Mouse (Mus musculus) neural tube, embryonic 14.5 days (tissue): ENCODE measurements around the gene Zfp710. TPM values are rescaled to one million over a fixed set of nuclear protein-coding genes. Genes with fewer than 3 reads are reported as not detected.
"Not testable (repeated sequence)": the region's sequence is repeated elsewhere in the genome, so short reads cannot be mapped to it uniquely, and the experiment has no call there.

ENCODE experiments used
- ATAC-seq: fragments of 200-750 bp; cut with Nextera tagmentation; 2 replicates; pipeline ENCODE4 v1.8.0; 2017; ENCODE audit warnings: low read depth, mild to moderate bottlenecking, moderate TSS enrichment, moderate library complexity
- H3K27ac ChIP-seq: fragments of 300-500 bp; sonication (generic); 2 replicates; pipeline ENCODE4 v1.5.1; 2014; ENCODE audit warnings: low read depth, mild to moderate bottlenecking, control low read depth, low read length, moderate library complexity, mixed read lengths
- H3K27me3 ChIP-seq: fragments of 300-500 bp; sonication (generic); 2 replicates; pipeline ENCODE4 v1.6.1; 2014; ENCODE audit warnings: low read length; ENCODE audit not compliant: control insufficient read depth, insufficient read depth
- H3K36me3 ChIP-seq: fragments of 300-500 bp; sonication (generic); 2 replicates; pipeline ENCODE4 v1.6.1; 2014; ENCODE audit warnings: low read length, mixed read lengths; ENCODE audit not compliant: control insufficient read depth, insufficient read depth
- H3K4me1 ChIP-seq: fragments of 300-500 bp; sonication (generic); 2 replicates; pipeline ENCODE4 v1.6.1; 2014; ENCODE audit warnings: low read length; ENCODE audit not compliant: control insufficient read depth, insufficient read depth
- H3K4me2 ChIP-seq: fragments of 300-500 bp; sonication (generic); 2 replicates; pipeline ENCODE4 v1.6.1; 2014; ENCODE audit warnings: mild to moderate bottlenecking, low read depth, low read length, control low read depth
- H3K4me3 ChIP-seq: fragments of 300-500 bp; sonication (generic); 2 replicates; pipeline ENCODE4 v1.5.1; 2014; ENCODE audit warnings: low read depth, low read length, control low read depth, mixed read lengths
- H3K9ac ChIP-seq: fragments of 300-500 bp; sonication (generic); replicated peaks from 2 replicates; pipeline ENCODE4 v1.6.1; 2014; ENCODE audit warnings: low read depth, mild to moderate bottlenecking, control low read depth, low read length, mixed read lengths
- H3K9me3 ChIP-seq: fragments of 300-500 bp; sonication (generic); 2 replicates; pipeline ENCODE4 v1.6.1; 2016; ENCODE audit warnings: low read length; ENCODE audit not compliant: control insufficient read depth
- WGBS: fragments of 180-500 bp; shearing (Covaris S2); extraction: QIAGEN DNeasy Blood & Tissue Kit; methylation state at CpG from one replicate; pipeline ENCODE4 v1.1.7; 2014; 5-methylcytosine and 5-hydroxymethylcytosine counted together
- polyA plus RNA-seq: library from polyadenylated mRNA; unstranded; fragments of >200 nt; fragmentation: Nextera tagmentation; extraction: Ambion mirVana; gene quantifications from 2 replicates; pipeline ENCODE4 v1.2.1, GENCODE M21; 2014

Gene Zfp710
- polyA plus RNA-seq, 1 experiment from 2014 or later: 14.1 TPM

DNA sequence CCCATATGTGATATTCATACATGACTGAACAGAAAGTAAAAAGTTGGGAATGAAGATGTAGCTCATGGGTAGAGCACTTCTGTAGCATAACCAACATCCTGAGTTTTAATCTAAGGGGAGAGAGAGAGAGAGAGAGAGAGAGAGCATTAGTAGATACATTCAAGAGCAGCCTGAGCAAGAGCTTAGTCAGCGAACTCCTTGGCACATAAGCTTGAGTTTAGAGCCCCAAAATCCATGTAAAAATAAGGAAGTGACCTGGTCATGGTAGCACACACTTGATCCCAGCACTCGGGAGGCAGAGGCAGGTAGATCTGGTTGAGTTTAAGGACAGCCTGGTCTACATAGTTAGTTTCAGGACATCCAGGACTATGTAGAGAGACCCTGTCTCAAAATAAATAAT, 99.1 kb downstream of the Zfp710 start:
- Histone ChIP-seq H3K4me1 (no peaks in the 10 kb centered on the region), H3K9me3 (no peaks in the 10 kb centered on the region), H3K36me3 (no peaks in the 10 kb centered on the region), H3K27ac (no peak overlapping the region), H3K4me3 (no peak overlapping the region), H3K27me3 (no peaks in the 10 kb centered on the region), H3K9ac (no peak overlapping the region), H3K4me2 (no peak overlapping the region)
- WGBS: 93% methylated on average over 2 of the region's 2 CpGs
- ATAC-seq: no peak

DNA sequence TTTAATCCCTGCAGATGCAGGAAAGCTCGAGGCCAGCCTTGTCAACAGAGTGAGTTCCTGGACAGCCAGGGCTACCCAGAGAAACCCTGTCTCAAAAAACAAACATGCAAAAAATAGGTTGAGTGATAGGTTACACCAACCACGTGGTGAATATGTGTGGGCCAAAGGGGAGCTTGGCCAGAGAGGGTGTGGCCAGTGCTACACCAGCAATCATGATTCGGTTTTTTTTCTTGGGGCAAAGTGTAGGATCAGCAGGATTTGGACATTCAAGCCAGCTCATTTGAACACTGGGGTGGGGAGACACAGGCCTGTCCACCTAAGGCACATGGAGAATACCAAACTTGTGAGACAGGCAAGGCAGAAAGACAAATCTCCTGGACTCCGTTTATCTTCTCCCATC, 104.7 kb downstream of the Zfp710 start:
- Histone ChIP-seq H3K9me3 (no peaks in the 10 kb centered on the region), H3K4me3 (no peak overlapping the region), H3K36me3 (no peaks in the 10 kb centered on the region), H3K4me1 (0 out of 2 replicates have a peak, but pooled peaks cover 4% of the 10 kb centered on the region), H3K4me2 (no peak overlapping the region), H3K9ac (no peak overlapping the region), H3K27me3 (no peaks in the 10 kb centered on the region), H3K27ac (no peak overlapping the region)
- 81% methylated on average over 4 of the region's 4 CpGs for WGBS
- ATAC-seq: no peak

- no peaks in the 10 kb centered on the region for H3K36me3 ChIP-seq
- H3K9ac ChIP-seq: no peak overlapping the region
- H3K4me2 ChIP-seq: no peak overlapping the region
- WGBS: 29% methylated on average over 12 of the region's 12 CpGs
- no peaks in the 10 kb centered on the region for H3K27me3 ChIP-seq
- H3K4me1 ChIP-seq: 0 out of 2 replicates have a peak, but pooled peaks cover 10% of the 10 kb centered on the region
- ATAC-seq: no peak
- H3K27ac ChIP-seq: no peak overlapping the region
- no peaks in the 10 kb centered on the region for H3K9me3 ChIP-seq
- H3K4me3 ChIP-seq: no peak overlapping the region
These were observed 105.9 kb downstream of the Zfp710 start for GRCm38 (mm10) chr7:80130344-80131055.

DNA sequence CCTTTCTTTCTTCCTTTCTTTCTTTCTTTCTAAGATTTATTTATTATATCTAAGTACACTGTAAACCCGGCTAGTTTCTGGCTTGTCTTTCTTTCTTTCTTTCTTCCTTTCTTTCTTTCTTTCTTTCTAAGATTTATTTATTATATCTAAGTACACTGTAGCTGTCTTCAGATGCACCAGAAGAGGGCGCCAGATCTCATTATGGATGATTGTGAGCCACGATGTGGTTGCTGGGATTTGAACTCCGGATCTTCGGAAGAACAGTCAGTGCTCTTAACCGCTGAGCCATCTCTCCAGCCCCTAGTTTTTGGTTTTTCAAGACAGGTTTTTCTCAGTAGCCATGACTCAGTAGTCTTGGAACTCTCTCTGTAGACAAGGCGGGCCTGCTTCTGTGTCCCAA, 106.7 kb downstream of the Zfp710 start:
- H3K4me2 ChIP-seq, H3K9me3 ChIP-seq, H3K27me3 ChIP-seq, H3K4me1 ChIP-seq, H3K27ac ChIP-seq, H3K9ac ChIP-seq, ATAC-seq, H3K36me3 ChIP-seq, H3K4me3 ChIP-seq: not testable (repeated sequence)
- WGBS: 74% methylated on average over 7 of the region's 7 CpGs

GRCm38 (mm10) chr7:80132541-80132940, 107.9 kb downstream of the Zfp710 start:
- H3K27ac ChIP-seq: no peak overlapping the region
- no peaks in the 10 kb centered on the region for H3K9me3 ChIP-seq
- H3K9ac ChIP-seq: no peak overlapping the region
- 48% methylated on average over 9 of the region's 9 CpGs for WGBS
- no peak overlapping the region for H3K4me2 ChIP-seq
- H3K4me3 ChIP-seq: no peak overlapping the region
- H3K4me1 ChIP-seq: 0 out of 2 replicates have a peak, but pooled peaks cover 10% of the 10 kb centered on the region
- no peaks in the 10 kb centered on the region for H3K36me3 ChIP-seq
- H3K27me3 ChIP-seq: no peaks in the 10 kb centered on the region
- no peak for ATAC-seq

- Histone ChIP-seq H3K27ac (0 out of 2 replicates have a peak overlapping the region, but pooled peaks have one; percentile 28), H3K4me2 (no peak overlapping the region), H3K9me3 (no peaks in the 10 kb centered on the region), H3K36me3 (no peaks in the 10 kb centered on the region), H3K27me3 (no peaks in the 10 kb centered on the region), H3K4me1 (0 out of 2 replicates have a peak, but pooled peaks cover 10% of the 10 kb centered on the region), H3K4me3 (no peak overlapping the region), H3K9ac (no peak overlapping the region)
- no peak; the same call in 1 of the 2 replicates for ATAC-seq
- WGBS: 50% methylated on average over 8 of the region's 8 CpGs
These were observed 110.0 kb downstream of the Zfp710 start for GRCm38 (mm10) chr7:80134454-80135172.

- ATAC-seq: no peak
- Histone ChIP-seq H3K4me3 (no peak overlapping the region), H3K9ac (no peak overlapping the region), H3K27ac (no peak overlapping the region), H3K4me2 (no peak overlapping the region), H3K27me3 (no peaks in the 10 kb centered on the region), H3K9me3 (no peaks in the 10 kb centered on the region), H3K36me3 (no peaks in the 10 kb centered on the region), H3K4me1 (0 out of 2 replicates have a peak, but pooled peaks cover 10% of the 10 kb centered on the region)
- WGBS: 73% methylated on average over 1 of the region's 1 CpGs
These were observed 110.5 kb downstream of the Zfp710 start for GRCm38 (mm10) chr7:80135173-80135532.

DNA sequence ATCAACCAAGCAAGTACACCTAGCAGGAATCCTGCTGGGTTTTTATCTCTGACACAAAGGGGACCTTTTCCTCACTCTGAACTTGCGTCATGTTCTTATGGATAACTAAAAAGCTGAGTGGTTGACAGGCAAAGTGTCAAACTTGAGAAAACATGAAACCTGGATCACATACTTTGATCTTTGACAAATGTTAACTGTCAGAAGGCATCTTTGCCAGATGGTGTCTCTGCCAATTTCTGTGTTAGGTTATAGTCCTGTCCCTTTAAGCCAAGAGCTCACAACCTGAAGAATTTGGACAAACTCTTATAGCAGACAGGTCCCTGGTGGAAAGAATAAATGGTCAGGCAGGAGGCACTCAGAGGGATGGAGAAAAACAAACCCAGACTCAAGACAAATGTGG, 113.8 kb downstream of the Zfp710 start:
- WGBS: 74% methylated on average over 1 of the region's 1 CpGs
- Histone ChIP-seq H3K27ac (no peak overlapping the region), H3K36me3 (no peaks in the 10 kb centered on the region), H3K9me3 (no peaks in the 10 kb centered on the region), H3K4me1 (0 out of 2 replicates have a peak, but pooled peaks cover 10% of the 10 kb centered on the region), H3K9ac (no peak overlapping the region), H3K27me3 (no peaks in the 10 kb centered on the region), H3K4me2 (no peak overlapping the region), H3K4me3 (no peak overlapping the region)
- ATAC-seq: no peak

DNA sequence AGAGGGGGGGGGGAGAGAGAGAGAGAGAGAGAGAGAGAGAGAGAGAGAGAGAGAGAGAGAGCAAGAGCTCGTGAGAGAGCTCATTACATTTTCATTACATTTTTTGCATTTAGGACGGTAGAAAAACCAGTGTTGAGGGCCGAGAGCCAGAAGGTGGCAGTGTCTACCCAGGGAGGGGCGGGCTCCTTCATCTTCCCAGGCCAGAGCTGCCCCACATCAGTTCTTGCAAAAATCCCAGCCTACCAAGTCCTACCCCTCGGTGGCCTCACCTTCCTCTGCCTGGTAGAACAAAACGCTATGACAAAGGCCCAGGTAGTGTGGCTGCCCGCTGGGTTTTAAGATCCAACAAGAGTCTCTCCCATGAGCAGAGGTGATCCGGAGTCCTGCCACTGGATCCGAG, 116.2 kb downstream of the Zfp710 start:
- Histone ChIP-seq H3K27ac (no peak overlapping the region), H3K9ac (no peak overlapping the region), H3K4me1 (no peaks in the 10 kb centered on the region), H3K36me3 (no peaks in the 10 kb centered on the region), H3K27me3 (no peaks in the 10 kb centered on the region), H3K4me3 (no peak overlapping the region), H3K9me3 (no peaks in the 10 kb centered on the region), H3K4me2 (no peak overlapping the region)
- peak; percentile 66; the same call in 1 of the 2 replicates for ATAC-seq
- 16% methylated on average over 9 of the region's 9 CpGs for WGBS
